Mouse (Mus musculus): Measurements from ENCODE around the gene Tnfrsf25. TPM values are rescaled to one million over a fixed set of nuclear protein-coding genes. Genes with fewer than 3 reads are reported as not detected.

Tnfrsf25 gene
- polyA plus RNA-seq (2012; rRNA removed), result 5.6 and 7.5 TPM in 2 replicates

DNA sequence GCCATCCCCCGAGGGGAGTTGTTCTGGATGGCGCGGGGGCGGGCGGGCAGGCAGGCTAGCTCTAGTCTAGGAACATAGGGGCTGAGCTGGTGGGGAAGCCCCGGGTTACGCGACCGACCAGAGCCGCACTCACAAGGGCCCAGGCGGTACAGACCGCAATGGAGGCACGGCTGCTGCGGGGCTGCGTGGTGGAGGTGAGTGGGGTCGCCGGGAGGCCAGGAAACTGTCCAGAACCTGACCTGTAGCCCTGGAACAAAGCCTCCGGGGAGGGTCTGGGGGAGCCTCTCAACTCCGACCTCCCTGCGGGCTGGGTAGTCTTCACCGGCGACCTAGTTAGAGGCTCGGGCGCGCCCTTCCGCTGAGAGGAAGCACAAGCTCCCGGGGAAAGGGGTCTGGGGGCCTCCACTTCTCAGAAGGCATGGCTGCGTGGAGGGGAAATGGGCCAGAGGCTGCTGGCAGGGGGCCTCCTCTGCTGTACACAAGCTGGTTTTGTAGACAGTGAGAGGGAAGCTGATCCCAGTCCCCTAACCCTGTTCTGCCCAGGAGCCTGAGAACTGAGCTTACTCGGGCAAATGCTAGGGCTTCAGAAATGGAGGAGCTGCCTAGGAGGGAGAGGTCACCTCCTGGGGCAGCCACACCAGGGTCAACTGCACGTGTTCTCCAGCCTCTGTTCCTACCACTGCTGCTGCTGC, at the start of gene Tnfrsf25:
TSS of gene Tnfrsf25 (plus strand) at position 14 of the 692 bp plus-strand sequence.

DNA sequence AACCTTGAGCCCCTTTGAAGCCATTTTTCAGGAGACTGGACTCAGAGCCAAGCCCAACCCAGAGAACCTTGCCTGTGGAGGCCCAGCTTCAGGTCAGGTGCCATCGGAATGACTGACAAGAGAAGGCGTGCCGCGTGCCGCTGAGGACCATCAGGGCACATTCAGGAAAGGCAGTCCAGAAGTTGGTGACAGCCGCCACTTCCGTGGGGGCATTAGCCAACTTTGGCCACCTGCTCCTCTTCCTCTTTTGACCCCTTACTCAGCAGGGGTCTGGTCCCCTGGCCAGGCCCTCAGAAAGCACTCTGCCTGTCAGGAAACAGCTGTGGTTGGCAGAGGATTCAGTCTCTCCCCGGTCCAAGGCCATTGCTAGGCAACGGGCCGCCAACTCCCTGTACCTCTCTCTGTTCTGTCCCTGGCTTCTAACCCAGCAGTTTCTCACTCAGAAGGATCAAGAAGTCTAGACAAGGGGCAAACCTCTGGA, 43.6 kb upstream of the Tnfrsf25 start, which contains the start of gene Plekhg5:
TSS of gene Plekhg5 (plus strand) at position 378 of the 481 bp plus-strand sequence.

DNA sequence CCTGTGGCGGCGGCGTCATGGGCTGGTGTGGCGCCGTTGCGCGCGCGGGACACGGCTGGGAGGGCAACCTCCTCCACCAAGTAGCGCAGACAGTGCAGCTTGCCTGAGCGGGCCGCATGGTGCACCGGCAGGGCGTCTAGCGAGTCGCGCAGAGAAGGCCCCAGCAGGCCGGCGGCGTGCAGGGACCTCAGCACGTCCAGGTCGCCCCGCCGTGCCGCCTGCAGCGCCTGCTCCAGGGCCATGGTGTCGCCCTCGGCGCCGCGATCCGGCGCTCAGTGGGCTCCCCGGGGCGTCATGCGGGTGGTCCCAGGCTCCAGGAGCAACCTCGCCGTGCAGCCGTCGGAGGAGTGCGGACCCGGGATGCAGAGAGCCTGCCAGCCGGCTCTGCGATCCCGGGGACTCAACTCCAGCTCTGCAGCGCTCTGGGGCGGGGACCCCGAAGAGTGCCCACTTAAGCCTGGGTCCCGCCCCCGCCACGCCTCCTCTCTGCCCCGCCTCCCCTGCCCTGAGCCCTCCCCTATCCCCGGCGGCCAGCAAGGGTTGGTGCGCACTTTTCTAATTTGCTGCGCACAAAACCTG, 36.3 kb downstream of the Tnfrsf25 start, which contains the start of gene Espn:
TSS of gene Espn (minus strand) at position 406 of the 579 bp plus-strand sequence.

GRCm38 (mm10) chr4:152158585-152159284, 43.0 kb downstream of the Tnfrsf25 start, which contains the start of gene Hes2:
Gene Hes2, plus strand, starts transcription at chr4:152158867.

Other genes with a start within 250 kb of the Tnfrsf25 start
- 53.1 and 54.8 TPM in 2 replicates for gene Dnajc11, start 182.2 kb upstream of the Tnfrsf25 start, polyA plus RNA-seq (2012; rRNA removed)
- gene Thap3, start 126.9 kb upstream of the Tnfrsf25 start, polyA plus RNA-seq (2012; rRNA removed), result 52.9 and 61.9 TPM in 2 replicates
- 8.0 and 11.6 TPM in 2 replicates for gene Phf13, start 119.7 kb upstream of the Tnfrsf25 start, polyA plus RNA-seq (2012; rRNA removed)
- 32.7 and 32.8 TPM in 2 replicates for gene Klhl21, start 107.1 kb upstream of the Tnfrsf25 start, polyA plus RNA-seq (2012; rRNA removed)
- 15.8 and 16.4 TPM in 2 replicates for gene Zbtb48, start 88.3 kb upstream of the Tnfrsf25 start, polyA plus RNA-seq (2012; rRNA removed)
- 0.03 TPM in 1 of 2 replicates, not detected in the other for gene Tas1r1, start 77.4 kb upstream of the Tnfrsf25 start, polyA plus RNA-seq (2012; rRNA removed)
- 19.1 and 20.3 TPM in 2 replicates for gene Nol9, start 76.6 kb upstream of the Tnfrsf25 start, polyA plus RNA-seq (2012; rRNA removed)
- gene Plekhg5, start 43.4 kb upstream of the Tnfrsf25 start, polyA plus RNA-seq (2012; rRNA removed), result 35.1 and 50.2 TPM in 2 replicates
- 103 and 119 TPM in 2 replicates for gene Espn, start 36.4 kb downstream of the Tnfrsf25 start, polyA plus RNA-seq (2012; rRNA removed)
- 4.3 and 5.0 TPM in 2 replicates for gene Hes2, start 42.9 kb downstream of the Tnfrsf25 start, polyA plus RNA-seq (2012; rRNA removed)
- 71.1 and 110 TPM in 2 replicates for gene Acot7, start 62.2 kb downstream of the Tnfrsf25 start, polyA plus RNA-seq (2012; rRNA removed)
- gene Gpr153, start 158.3 kb downstream of the Tnfrsf25 start, polyA plus RNA-seq (2012; rRNA removed), result 28.6 and 31.9 TPM in 2 replicates
- not detected in 2 replicates for gene Hes3, start 175.7 kb downstream of the Tnfrsf25 start, polyA plus RNA-seq (2012; rRNA removed)
- 28.1 and 32.6 TPM in 2 replicates for gene Icmt, start 181.3 kb downstream of the Tnfrsf25 start, polyA plus RNA-seq (2012; rRNA removed)
- gene Rnf207, start 203.1 kb downstream of the Tnfrsf25 start, polyA plus RNA-seq (2012; rRNA removed), result 6.6 and 7.3 TPM in 2 replicates
- gene Rpl22, start 209.8 kb downstream of the Tnfrsf25 start, polyA plus RNA-seq (2012; rRNA removed), result 21.3 and 24.7 TPM in 2 replicates
- 1.2 and 1.4 TPM in 2 replicates for gene Chd5, start 222.7 kb downstream of the Tnfrsf25 start, polyA plus RNA-seq (2012; rRNA removed)

All from colon, adult 2 months (tissue).